Mouse (Mus musculus) MEL-GATA-1-ER (cell line): ENCODE measurements around the gene Ccdc102a.

Experiments used
- DNase-seq: peaks from one replicate; pipeline ENCODE4 v3.0.0-alpha.2; 2012; ENCODE audit warnings: low read depth; ENCODE audit errors: extremely low read depth

The Ccdc102a gene

DNA sequence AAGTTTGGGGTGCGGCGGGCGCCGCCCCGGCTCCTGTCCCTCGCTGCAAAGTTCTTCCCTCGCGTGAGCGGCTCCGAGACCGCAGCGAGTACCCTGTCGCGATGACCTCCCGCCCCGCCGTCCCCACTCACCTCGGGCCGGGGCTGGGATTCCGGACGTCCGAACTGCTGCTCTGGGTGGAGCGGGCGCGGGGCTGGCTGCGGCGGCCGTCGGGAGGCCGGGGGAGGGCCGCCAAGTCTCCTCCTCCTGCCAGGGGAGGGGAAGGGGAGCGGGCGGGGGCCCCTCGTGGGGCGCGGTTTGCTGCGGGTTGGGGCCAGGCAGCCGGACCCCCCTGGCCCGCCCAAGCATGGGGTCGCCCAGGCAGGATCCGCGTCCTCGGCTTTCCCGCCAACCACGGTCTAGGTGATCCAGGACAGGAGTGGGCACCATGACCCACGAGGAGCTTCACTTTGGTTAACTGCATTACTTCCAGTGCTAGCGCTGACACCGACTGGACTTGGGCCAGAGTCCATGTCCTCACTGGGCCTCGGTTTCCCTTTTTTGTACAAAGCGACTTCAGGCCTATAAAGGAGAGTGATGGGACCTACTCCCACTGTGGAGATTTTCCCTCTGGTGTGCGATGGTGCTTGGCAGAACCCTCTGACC, at the start of gene Ccdc102a:
Gene Ccdc102a (minus strand): TSS at position 248 of the 645 bp plus-strand sequence.
- DNase-seq, result no peak

DNA sequence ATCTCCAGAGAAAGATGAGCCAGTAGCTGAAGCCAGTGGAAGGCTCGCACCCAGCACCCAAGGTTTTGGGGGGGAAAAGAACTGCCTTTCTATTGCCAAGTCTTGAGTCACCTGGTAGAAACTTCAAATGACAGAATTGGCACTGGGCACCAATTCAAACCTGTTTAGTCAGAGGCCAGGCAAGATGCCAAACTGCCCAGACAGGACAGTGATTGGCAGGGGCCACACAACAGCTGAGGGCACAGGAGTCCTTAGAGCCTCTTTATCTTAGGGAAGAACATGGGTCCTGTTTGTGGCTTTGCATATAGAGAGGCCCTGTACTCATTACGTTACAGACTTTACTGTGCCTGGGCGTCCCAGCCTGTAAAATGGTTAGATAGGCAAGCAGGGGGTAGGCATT, 49.7 kb upstream of the Ccdc102a start:
- no peak for DNase-seq

DNA sequence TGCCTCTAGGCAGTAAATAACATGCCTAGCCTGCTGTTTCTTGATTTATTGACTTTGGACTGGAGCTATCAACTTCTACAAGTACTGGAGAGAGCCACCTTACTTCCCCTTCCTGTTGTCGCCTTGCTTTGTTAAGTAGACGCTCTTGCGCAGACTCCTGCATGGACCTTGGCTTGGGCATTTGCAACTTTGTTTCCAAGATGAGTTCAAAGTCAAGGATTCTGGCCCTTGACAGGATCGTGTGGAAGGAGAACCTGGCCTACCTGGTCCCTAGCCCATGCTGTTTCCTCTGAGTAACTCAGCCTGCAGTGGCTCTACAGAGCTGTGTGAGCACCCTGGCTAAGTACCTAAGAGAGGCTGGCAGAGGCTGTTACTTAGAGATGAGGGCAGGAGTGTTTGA, 49.2 kb upstream of the Ccdc102a start:
- no peak for DNase-seq

DNA sequence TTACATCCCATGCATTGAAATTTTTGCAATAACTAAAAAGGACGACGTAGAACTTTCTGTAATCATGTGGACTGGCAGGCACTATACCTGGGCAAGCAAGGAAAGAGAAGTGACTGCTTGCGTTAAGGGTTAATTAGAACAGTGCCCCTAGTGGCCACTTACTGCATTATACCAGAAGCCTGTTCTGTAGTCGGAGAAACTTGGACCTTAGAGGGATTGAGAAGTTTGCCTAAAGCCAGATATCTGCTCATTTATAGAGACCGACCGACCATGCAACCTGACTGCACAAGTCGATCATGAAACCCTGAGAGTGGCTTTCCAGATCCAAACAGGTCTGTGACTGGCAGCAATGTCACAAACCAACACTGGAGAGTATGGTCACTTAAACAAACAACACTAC, 48.7 kb upstream of the Ccdc102a start:
- DNase-seq, result no peak

DNA sequence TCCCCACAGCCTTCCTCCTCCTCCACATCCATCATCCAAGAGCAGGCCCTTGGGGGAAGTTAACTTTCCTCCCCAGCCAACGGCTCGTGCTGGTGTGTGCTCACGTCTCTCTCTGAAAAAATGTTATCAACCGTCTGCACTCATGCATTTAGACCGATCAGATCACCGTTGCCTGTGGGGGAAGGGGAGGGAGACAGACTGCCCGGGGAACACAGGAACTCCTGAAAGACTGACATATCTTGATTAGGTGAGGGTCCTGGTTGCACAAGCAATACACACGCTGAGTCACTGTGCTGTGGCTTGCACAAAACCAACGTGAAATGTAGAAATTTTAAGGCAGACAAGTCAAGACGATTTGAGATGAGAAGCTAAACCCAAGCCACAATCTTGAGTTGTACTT, 46.9 kb upstream of the Ccdc102a start:
- DNase-seq, result peak; percentile 95

DNA sequence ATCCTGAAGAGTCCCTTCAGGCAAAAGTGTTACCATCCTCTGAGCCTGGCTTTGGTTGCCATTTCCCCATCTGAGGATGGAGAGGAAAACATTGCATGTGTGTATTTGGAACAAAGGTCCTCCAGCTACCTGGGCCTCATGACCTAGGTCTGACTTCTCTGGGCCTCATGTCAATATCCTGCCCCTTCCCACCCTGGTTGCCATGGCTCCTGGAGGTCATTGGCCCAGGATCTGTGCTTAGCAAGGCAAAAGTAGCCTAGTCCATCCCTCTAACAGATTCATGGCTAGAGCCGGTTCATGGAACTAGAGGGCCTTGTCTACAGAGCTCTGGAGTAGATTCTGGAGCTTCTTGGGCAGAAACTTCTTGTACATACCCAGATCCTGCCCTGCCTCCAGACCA, 44.3 kb upstream of the Ccdc102a start:
- DNase-seq, result no peak

DNA sequence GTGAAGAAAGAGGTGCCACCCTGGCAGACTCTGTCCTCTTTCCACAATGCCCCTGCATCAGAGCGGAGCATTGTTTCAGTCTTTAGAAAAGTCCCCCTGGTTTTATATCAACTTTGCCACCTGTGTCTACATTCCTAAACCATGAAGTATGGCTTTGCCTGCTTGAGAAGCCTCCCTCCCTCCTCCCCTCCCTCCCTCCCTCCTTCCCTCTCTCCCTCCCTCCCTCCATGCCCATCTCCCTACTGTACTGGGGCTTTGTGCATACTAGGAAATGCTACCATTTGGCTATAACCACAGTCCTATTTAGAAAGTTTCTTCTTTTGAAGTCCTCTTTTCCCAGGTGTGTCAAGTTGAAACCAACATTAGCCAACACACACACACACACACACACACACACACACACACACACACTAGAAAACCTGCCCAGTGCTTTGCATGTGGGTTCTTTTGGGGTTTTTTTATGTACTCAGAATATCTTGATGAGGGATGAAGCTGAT, 38.2 kb upstream of the Ccdc102a start:
- DNase-seq, result no peak

DNA sequence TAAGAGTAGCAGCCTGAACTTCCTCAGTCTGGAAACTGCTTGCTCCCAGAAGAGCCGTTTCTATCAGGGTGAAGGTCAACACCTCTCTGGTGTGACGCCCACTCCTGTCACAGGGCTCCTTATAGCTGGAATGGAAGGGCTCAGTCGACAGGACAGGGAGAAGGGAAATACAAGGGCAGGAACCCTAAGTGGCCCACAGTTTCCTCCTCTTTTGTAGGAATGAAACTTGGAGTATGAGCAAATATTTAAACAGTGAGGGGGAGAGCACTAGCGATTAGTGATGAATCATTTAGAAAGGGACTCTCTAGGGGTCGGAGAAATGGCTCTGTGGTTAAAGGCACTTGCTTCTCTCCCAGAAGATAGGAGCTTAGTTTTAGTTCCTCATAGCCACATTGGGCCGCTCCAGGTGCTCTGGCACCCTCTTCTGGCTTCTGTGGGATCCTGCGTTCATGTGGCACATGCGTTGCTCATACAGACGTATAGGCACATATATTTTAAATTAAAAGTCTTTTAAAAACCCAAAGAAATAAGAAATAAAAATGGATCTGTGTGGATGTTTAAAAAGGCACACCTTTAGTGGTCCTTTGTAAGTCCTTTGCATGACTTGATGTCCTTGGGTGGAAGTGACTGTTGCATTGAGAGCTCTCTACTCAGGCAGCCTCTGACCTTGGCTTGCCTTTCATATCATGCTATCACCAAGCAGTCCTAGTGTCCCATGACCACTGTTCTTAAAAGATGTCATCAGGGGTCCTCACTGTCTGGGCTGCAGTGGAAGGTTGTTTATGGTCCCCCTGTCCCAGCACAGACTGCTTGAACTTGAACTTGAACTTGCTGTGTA, 37.2 kb upstream of the Ccdc102a start:
- DNase-seq, result peak; percentile 80

DNA sequence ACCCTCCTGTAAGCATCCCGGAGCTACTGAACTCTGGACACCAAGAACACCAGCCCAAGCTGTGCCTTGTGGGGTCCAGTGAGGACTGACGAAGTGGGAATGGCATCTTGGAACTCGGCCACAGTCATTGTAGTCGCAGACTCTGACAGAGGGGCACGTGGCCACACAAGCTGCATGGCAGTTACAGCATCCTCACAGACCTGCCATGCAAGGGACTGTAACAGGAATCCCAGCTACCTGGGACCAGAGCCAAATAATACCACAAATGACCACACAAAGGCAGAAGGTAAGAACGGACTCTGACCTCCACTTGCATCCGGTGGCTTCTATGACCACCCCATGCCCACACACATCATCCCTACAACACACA, 36.5 kb upstream of the Ccdc102a start:
- no peak for DNase-seq

DNA sequence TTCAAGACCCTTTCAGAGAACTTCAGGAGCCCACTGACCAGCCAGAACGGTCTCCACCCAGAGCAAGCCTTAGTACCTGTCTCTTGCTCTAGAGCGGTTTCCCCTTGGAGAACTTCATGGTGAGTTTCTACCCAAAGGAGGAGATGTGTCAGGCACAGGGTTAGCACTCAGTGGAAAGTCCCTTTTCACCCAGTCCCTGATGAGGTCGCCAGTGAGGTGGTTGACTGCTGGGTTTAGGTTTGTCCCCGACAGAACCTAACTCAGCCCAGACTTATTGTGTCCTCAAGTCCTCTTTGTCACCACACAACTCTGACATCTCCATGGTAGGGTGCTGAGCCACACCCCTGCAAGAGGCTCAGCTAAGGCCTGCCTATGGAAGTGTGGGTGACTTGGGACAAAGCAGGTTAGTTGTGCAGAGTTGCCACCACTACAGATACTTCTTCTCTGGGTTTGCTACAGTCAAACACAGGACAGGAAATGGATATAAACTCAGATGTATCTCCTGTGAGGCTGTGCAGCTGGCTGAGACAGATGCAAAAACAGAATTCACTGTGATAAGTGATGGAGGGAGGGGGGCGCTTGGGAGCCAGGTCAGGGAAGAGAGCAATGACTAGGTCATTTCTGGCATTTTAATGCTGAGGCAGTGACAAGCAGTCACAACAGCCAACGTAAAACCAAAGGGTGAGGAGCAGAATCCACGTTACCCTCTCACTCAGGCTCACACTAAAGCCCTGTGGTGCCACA, 35.9 kb upstream of the Ccdc102a start:
- DNase-seq, result no peak

DNA sequence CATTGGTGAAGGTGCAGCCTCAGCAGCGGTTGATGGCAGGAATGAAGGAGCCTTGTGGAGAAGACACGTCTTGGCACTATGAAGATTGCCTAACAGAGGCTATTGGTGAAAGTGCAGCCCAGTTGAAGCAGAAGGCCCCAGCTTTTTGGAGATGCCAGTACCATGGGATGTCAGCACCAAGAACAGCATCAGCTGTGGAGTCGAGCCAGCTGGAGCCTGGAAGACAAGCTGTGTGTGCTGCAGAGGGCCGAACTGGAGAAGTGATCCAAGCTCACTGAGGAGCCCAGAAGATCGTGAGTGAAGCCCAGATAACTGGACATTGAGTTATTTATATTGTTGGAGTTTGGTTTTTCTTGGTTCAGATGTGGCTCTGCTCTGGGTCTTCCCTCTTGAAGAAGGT, 34.2 kb upstream of the Ccdc102a start:
- no peak for DNase-seq

DNA sequence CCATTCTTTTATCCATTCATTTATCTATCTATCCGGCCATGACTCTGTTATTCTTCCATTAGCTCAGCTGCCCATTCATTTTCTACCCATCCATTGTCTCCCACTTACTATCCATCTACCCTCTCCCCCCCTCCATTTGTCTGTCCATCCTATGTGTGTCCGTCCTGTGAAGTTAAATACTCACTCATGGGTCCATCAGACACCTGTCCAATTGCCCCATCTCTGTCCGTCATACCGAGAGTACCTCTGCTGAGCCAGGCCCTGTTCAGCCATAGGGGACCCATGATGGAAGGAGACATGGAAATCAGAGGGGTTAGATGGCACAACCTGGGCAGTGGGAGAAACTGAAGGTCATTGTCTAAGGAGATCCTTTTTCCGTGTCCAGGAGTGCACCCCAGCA, 32.6 kb upstream of the Ccdc102a start:
- no peak for DNase-seq

DNA sequence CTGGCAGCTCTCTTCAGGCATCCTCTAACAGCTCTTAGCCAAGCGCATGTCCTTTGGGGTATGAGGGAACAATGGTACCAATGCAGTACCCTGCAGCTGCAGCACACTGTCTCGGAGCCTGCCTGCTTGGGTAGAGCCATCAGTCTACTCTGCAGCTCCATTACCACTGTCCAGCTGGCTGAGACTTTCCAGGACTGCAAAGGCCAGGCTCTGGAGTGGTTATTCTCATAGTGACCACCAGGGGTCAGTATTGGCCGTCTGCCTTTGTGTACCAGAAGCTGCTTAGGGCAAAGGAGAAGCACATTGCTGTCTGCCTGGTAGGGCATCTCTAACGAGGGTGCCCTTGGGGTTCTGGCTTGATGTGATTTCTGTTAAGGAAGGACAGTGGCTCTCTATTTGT, 32.1 kb upstream of the Ccdc102a start:
- no peak for DNase-seq

DNA sequence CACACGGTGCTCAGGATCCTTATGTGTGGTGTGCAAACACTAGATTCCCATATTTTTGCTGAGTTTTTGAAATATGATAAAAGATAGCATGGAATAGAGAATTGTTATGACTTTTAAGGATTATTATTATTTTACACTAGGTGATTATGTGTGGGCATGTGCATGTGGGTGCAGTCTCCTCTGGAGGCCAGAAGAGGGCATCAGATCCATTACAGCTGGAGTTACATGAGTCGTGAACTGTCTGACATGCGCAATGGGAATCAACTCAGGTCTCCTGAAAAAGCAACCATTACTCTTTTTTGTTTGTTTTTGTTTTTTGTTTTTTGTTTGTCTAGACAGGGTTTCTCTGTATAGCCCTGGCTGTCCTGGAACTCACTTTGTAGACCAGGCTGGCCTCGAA, 31.1 kb upstream of the Ccdc102a start:
- no peak for DNase-seq

DNA sequence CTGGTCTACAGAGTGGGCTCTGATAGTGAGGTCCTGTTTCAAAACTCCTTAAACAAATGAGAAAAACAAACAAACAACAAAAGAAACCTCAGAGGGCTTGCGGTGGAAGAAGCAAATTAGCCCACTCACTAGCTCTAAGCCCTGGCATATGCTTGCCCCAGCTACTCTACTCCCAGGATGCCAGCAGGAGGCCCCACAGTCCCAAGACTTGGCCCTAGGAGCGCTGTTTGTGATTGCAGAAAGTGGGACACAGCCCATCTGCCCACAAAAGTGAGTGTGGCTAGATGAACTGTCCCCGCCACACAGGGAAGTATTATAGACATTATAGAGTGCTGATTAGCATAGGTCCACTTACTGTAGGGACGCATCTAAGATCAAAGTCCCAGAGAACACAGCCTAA, 30.5 kb upstream of the Ccdc102a start:
- no peak for DNase-seq

DNA sequence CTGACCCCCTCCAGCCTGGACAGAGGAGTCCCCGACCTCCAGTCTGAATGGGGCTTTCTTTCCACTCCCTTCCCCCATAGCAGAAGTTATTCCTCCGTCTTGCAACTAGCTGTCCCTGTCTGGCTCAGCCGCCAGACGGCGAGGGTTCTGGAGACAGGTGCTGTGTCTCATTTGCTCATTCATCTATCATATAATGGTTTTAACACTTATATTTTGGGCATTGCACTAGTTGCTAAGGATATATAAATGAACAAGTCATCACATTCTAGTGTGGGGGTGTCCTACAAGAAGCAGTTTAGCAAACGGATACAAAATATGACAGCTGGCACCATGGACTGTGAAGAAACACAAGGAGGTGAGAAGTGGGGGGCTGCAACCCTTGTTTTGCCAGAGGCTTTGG, 27.3 kb upstream of the Ccdc102a start:
- no peak for DNase-seq

DNA sequence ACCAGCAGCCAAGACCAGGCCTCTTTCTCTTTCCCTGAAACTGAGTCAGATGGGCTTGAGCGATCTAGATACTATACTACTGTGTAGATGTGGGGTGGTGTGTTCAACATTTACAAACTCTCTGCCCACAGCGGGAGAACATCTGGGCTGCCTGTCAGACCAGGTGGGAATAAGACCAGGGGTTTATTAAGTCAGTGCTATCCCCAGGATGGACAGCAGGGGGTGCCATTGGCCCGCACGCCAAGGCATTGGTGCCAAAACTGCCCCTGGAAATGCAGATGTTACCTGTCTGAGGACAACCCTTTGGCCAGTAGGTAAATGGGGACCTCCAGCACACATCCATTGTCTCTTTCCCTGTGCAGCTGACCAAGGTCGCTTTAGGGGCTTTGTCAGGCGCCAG, 24.7 kb upstream of the Ccdc102a start:
- no peak for DNase-seq

DNA sequence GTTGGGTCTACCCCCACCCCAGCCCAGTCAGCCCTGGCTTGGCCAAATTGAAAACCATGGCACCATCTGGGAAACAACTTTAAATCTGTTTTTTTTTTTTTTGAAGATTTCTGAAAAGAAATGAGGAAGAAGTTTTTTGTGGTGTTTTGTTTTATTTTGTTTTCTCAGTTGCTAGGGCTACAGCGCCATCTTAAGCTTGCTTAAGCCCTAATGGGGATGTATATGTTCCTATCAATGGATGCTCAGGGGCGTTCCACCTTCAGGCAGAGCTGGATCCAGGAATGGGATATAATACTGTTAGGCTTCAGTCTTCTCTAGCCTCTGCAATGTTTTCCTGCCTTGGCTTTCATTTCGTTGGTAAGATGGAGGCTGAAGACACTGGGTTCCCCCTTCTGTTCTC, 17.3 kb upstream of the Ccdc102a start:
- no peak for DNase-seq

DNA sequence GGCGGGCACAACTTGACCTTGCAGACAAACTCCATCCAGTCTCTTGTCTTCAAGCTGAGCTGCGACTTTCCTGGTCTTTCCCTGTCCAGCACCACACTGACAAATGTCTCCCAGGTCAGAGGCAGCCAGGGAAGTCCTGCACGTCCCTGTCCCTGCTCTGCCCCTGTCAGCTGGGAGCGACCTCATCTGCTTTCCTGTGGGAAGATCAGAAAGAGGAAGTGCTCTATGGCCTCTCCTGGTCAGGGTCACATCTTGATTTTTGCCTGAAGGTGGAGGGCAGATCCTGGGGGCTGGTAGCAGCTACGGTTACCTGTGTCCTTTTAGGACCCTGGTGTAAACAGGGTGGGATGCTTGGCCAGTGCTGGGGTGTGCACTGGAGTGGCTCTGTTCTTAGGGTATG, 16.0 kb upstream of the Ccdc102a start:
- DNase-seq, result no peak

DNA sequence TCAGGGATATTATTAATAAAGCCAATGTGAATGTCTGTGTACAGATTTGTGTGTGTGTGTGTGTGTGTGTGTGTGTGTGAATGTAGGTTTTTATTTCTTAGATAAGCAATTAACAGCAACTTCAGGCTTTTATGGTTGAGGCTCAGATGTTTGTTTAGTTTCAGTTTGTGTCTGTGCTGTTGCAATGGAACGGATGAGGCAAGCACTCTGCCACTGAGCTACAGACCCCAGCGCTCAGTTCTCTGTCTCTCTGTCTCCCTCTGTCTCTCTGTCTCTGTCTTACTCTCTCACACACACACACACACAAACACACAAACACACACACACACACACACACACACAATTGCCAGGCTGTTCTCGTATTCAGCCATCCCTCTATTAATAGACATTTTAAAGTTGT, 10.3 kb upstream of the Ccdc102a start:
- no peak for DNase-seq

DNA sequence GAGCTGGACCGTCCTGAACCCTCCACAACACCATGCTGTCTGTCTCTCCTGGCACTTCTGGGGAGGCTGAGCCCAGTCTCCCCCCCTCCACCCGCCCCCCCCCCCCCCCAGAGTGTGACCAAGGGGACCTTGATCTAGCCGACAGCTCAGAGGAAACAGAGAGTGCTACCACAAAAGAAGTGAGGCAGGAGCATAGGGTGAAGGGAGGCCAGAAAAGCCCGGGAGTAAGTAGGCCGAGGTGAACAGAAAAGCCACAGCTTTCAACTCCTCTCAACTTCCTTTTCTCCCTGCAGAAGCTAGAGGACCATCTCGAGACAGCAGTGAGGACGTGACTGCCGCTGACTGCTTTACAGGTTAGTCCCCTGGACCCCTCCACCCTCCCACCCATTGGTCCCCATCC, 5.5 kb upstream of the Ccdc102a start, which contains the start of gene Adgrg5:
Gene Adgrg5 (plus strand): TSS at position 290 of the 400 bp plus-strand sequence.
- DNase-seq, result peak; percentile 66

DNA sequence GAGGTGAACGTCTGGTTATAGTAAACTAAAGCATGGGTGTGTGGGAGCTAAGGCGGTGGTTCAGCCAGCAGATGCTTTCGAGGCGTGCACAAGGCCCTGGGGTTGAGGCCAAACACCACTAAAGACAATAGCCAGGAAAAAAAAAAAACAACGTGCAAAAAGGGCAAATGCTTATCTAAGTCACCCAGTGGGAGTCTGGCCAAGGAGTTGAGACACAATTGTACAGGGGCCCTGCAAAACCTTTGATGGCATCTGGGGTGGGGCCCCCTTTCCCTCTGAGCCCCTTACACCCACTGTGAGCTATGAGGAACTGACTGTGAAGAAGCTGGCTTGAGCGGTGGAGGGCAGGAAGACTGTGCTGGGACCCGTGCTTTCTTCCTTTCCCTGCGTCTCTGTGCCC, 4.7 kb upstream of the Ccdc102a start:
- no peak for DNase-seq
